Mouse (Mus musculus): ENCODE measurements around the gene Psmc5. TPM values are rescaled to one million over a fixed set of nuclear protein-coding genes. Genes with fewer than 3 reads are reported as not detected.
A peak's percentile ranks its signal among the peaks of the same experiment; 100 is the strongest.

Gene Psmc5
- polyA plus RNA-seq, 1 experiment from 2014 or later, result 288 TPM

GRCm38 (mm10) chr11:106260826-106261450 lies 5.0 kb downstream of the Psmc5 start:
- no peak overlapping the region for H3K9ac ChIP-seq
- no peak overlapping the region for H3K4me2 ChIP-seq
- no peak overlapping the region for H3K27ac ChIP-seq (ENCODE audit: low read depth)
- H3K4me3 ChIP-seq (ENCODE audit: low read depth, low read length), result no peak overlapping the region
- peaks cover 8% of the 10 kb centered on the region; the same call in 1 of the 2 replicates for H3K4me1 ChIP-seq (ENCODE audit: insufficient read depth)
- WGBS, result 59% methylated on average over 14 of the region's 14 CpGs
- H3K36me3 ChIP-seq (ENCODE audit: insufficient read depth), result peaks cover 83% of the 10 kb centered on the region
- H3K27me3 ChIP-seq (ENCODE audit: insufficient read depth, low read length), result no peaks in the 10 kb centered on the region
- ATAC-seq (ENCODE audit: insufficient read depth) (no peak), DNase-seq (no peak)
- no peak for TF ChIP-seq CTCF (IDR thresholded peaks at IDR 0.05; ENCODE audit: low read depth)
- no peaks in the 10 kb centered on the region for H3K9me3 ChIP-seq (ENCODE audit: low read depth, low read length)

- no peak overlapping the region for H3K9ac ChIP-seq
- no peaks in the 10 kb centered on the region for H3K27me3 ChIP-seq (ENCODE audit: insufficient read depth, low read length)
- no peak overlapping the region for H3K4me3 ChIP-seq (ENCODE audit: low read depth, low read length)
- H3K27ac ChIP-seq (ENCODE audit: low read depth), result no peak overlapping the region
- 86% methylated on average over 9 of the region's 9 CpGs for WGBS
- H3K9me3 ChIP-seq (ENCODE audit: low read depth, low read length), result no peaks in the 10 kb centered on the region
- H3K4me2 ChIP-seq, result no peak overlapping the region
- H3K4me1 ChIP-seq (ENCODE audit: insufficient read depth), result peaks cover 9% of the 10 kb centered on the region
- no peak for DNase-seq
- no peak for TF ChIP-seq CTCF (IDR thresholded peaks at IDR 0.05; ENCODE audit: low read depth)
- peaks cover 88% of the 10 kb centered on the region for H3K36me3 ChIP-seq (ENCODE audit: insufficient read depth)
- no peak for ATAC-seq (ENCODE audit: insufficient read depth)
Measured at GRCm38 (mm10) chr11:106263963-106264362, 8.0 kb downstream of the Psmc5 start.

GRCm38 (mm10) chr11:106264988-106265387 lies 9.0 kb downstream of the Psmc5 start:
- WGBS, result 87% methylated on average over 15 of the region's 15 CpGs
- no peak overlapping the region for H3K9ac ChIP-seq
- no peak overlapping the region for H3K4me2 ChIP-seq
- no peak for TF ChIP-seq CTCF (IDR thresholded peaks at IDR 0.05; ENCODE audit: low read depth)
- ATAC-seq (ENCODE audit: insufficient read depth), result no peak
- no peak overlapping the region for H3K27ac ChIP-seq (ENCODE audit: low read depth)
- no peaks in the 10 kb centered on the region for H3K9me3 ChIP-seq (ENCODE audit: low read depth, low read length)
- no peaks in the 10 kb centered on the region for H3K27me3 ChIP-seq (ENCODE audit: insufficient read depth, low read length)
- H3K4me1 ChIP-seq (ENCODE audit: insufficient read depth), result peaks cover 14% of the 10 kb centered on the region
- DNase-seq, result no peak
- H3K36me3 ChIP-seq (ENCODE audit: insufficient read depth), result peaks cover 79% of the 10 kb centered on the region
- H3K4me3 ChIP-seq (ENCODE audit: low read depth, low read length), result no peak overlapping the region

- ATAC-seq (ENCODE audit: insufficient read depth), result no peak
- Histone ChIP-seq H3K4me2 (no peak overlapping the region), H3K36me3 (ENCODE audit: insufficient read depth) (peaks cover 80% of the 10 kb centered on the region), H3K4me1 (ENCODE audit: insufficient read depth) (peaks cover 16% of the 10 kb centered on the region), H3K4me3 (ENCODE audit: low read depth, low read length) (no peak overlapping the region), H3K9me3 (ENCODE audit: low read depth, low read length) (no peaks in the 10 kb centered on the region), H3K9ac (no peak overlapping the region), H3K27ac (ENCODE audit: low read depth) (no peak overlapping the region), H3K27me3 (ENCODE audit: insufficient read depth, low read length) (no peaks in the 10 kb centered on the region)
- no peak for TF ChIP-seq CTCF (IDR thresholded peaks at IDR 0.05; ENCODE audit: low read depth)
- 93% methylated on average over 4 of the region's 4 CpGs for WGBS
- DNase-seq, result no peak
Measured at GRCm38 (mm10) chr11:106265570-106265969, 9.6 kb downstream of the Psmc5 start.

GRCm38 (mm10) chr11:106266431-106266830 lies 10.5 kb downstream of the Psmc5 start:
- TF ChIP-seq CTCF (IDR thresholded peaks at IDR 0.05; ENCODE audit: low read depth), result no peak
- H3K27me3 ChIP-seq (ENCODE audit: insufficient read depth, low read length), result no peaks in the 10 kb centered on the region
- H3K36me3 ChIP-seq (ENCODE audit: insufficient read depth), result peaks cover 74% of the 10 kb centered on the region
- no peak overlapping the region for H3K27ac ChIP-seq (ENCODE audit: low read depth)
- H3K4me2 ChIP-seq, result no peak overlapping the region
- ATAC-seq (ENCODE audit: insufficient read depth) (no peak), DNase-seq (no peak)
- H3K9me3 ChIP-seq (ENCODE audit: low read depth, low read length), result no peaks in the 10 kb centered on the region
- H3K4me1 ChIP-seq (ENCODE audit: insufficient read depth), result peaks cover 20% of the 10 kb centered on the region
- no peak overlapping the region for H3K4me3 ChIP-seq (ENCODE audit: low read depth, low read length)
- 90% methylated on average over 10 of the region's 10 CpGs for WGBS
- no peak overlapping the region for H3K9ac ChIP-seq

GRCm38 (mm10) chr11:106267311-106267852 lies 11.4 kb downstream of the Psmc5 start:
- DNase-seq (no peak), ATAC-seq (ENCODE audit: insufficient read depth) (no peak)
- H3K9ac ChIP-seq, result no peak overlapping the region
- 59% methylated on average over 15 of the region's 15 CpGs for WGBS
- H3K36me3 ChIP-seq (ENCODE audit: insufficient read depth), result peaks cover 64% of the 10 kb centered on the region
- no peak overlapping the region for H3K27ac ChIP-seq (ENCODE audit: low read depth)
- H3K4me1 ChIP-seq (ENCODE audit: insufficient read depth), result peaks cover 22% of the 10 kb centered on the region
- TF ChIP-seq CTCF (IDR thresholded peaks at IDR 0.05; ENCODE audit: low read depth), result no peak
- H3K4me2 ChIP-seq, result no peak overlapping the region
- H3K27me3 ChIP-seq (ENCODE audit: insufficient read depth, low read length), result no peaks in the 10 kb centered on the region
- H3K4me3 ChIP-seq (ENCODE audit: low read depth, low read length), result no peak overlapping the region
- no peaks in the 10 kb centered on the region for H3K9me3 ChIP-seq (ENCODE audit: low read depth, low read length)

- WGBS, result 61% methylated on average over 5 of the region's 5 CpGs
- Histone ChIP-seq H3K27me3 (ENCODE audit: insufficient read depth, low read length) (no peaks in the 10 kb centered on the region), H3K36me3 (ENCODE audit: insufficient read depth) (peaks cover 60% of the 10 kb centered on the region), H3K4me1 (ENCODE audit: insufficient read depth) (peaks cover 22% of the 10 kb centered on the region), H3K4me2 (peak overlapping the region; percentile 55), H3K9ac (no peak overlapping the region), H3K9me3 (ENCODE audit: low read depth, low read length) (no peaks in the 10 kb centered on the region), H3K27ac (ENCODE audit: low read depth) (peak overlapping the region; percentile 72; the same call in 1 of the 2 replicates), H3K4me3 (ENCODE audit: low read depth, low read length) (no peak overlapping the region)
- TF ChIP-seq CTCF (IDR thresholded peaks at IDR 0.05; ENCODE audit: low read depth), result no peak
- ATAC-seq (ENCODE audit: insufficient read depth) (no peak), DNase-seq (no peak)
Measured at GRCm38 (mm10) chr11:106267871-106268270, 11.9 kb downstream of the Psmc5 start.
